Mouse (Mus musculus) intestine, embryonic 14.5 days (tissue): ENCODE data around the gene Camta1. TPM values are rescaled to one million over a fixed set of nuclear protein-coding genes. Genes with fewer than 3 reads are reported as not detected.

Experiments
- ATAC-seq: fragments of 200-750 bp; cut with Nextera tagmentation; replicated peaks from 2 replicates; pipeline ENCODE4 v1.8.0; 2017; ENCODE audit warnings: low read depth, moderate number of reproducible peaks, moderate TSS enrichment, moderate library complexity; ENCODE audit not compliant: low FRiP score, low TSS enrichment
- DNase-seq: peaks from one replicate; pipeline ENCODE4 v3.0.0-alpha.2; 2018; ENCODE audit warnings: low spot score
- H3K27ac ChIP-seq: fragments of 300-500 bp; sonication (generic); 2 replicates; pipeline ENCODE4 v1.5.1; 2014; ENCODE audit warnings: low read depth, mild to moderate bottlenecking, control low read depth
- H3K27me3 ChIP-seq: fragments of 300-500 bp; sonication (generic); replicated peaks from 2 replicates; pipeline ENCODE4 v1.6.1; 2014; ENCODE audit warnings: low read length, control low read depth; ENCODE audit not compliant: control insufficient read depth, insufficient read depth
- H3K36me3 ChIP-seq: fragments of 300-500 bp; sonication (generic); 2 replicates; pipeline ENCODE4 v1.6.1; 2014; ENCODE audit warnings: low read length, control low read depth; ENCODE audit not compliant: control insufficient read depth, insufficient read depth
- H3K4me1 ChIP-seq: fragments of 300-500 bp; sonication (generic); replicated peaks from 2 replicates; pipeline ENCODE4 v1.6.1; 2014; ENCODE audit warnings: low read length, control low read depth, mixed read lengths; ENCODE audit not compliant: control insufficient read depth, insufficient read depth
- H3K4me2 ChIP-seq: fragments of 300-500 bp; sonication (generic); 2 replicates; pipeline ENCODE4 v1.6.1; 2014; ENCODE audit warnings: low read length
- H3K4me3 ChIP-seq: fragments of 300-500 bp; sonication (generic); 2 replicates; pipeline ENCODE4 v1.5.1; 2014; ENCODE audit warnings: low read depth, low read length, control low read depth, mixed read lengths
- H3K9ac ChIP-seq: fragments of 300-500 bp; sonication (generic); 2 replicates; pipeline ENCODE4 v1.6.1; 2014; ENCODE audit warnings: mild to moderate bottlenecking, low read length
- H3K9me3 ChIP-seq: fragments of 300-500 bp; sonication (generic); 2 replicates; pipeline ENCODE4 v1.6.1; 2016; ENCODE audit warnings: low read length, control low read depth; ENCODE audit not compliant: control insufficient read depth
- WGBS: fragments of 180-500 bp; shearing (Covaris S2); extraction: QIAGEN DNeasy Blood & Tissue Kit; methylation state at CpG from one replicate; pipeline ENCODE4 v1.1.7; 2014; 5-methylcytosine and 5-hydroxymethylcytosine counted together
- polyA plus RNA-seq: library from polyadenylated mRNA; unstranded; fragments of >200 nt; fragmentation: Nextera tagmentation; extraction: Ambion mirVana; gene quantifications from 2 replicates; pipeline ENCODE4 v1.2.1, GENCODE M21; 2014

Camta1 gene
- polyA plus RNA-seq, 1 experiment from 2014 or later: 88.1 TPM

GRCm38 (mm10) chr4:151366941-151367545 is 494.6 kb downstream of the Camta1 start:
- 25% methylated on average over 14 of the region's 14 CpGs for WGBS
- H3K9me3 ChIP-seq: no peaks in the 10 kb centered on the region
- H3K4me3 ChIP-seq: no peak overlapping the region
- no peak overlapping the region for H3K27ac ChIP-seq
- H3K27me3 ChIP-seq: no peaks in the 10 kb centered on the region
- no peaks in the 10 kb centered on the region for H3K36me3 ChIP-seq
- H3K9ac ChIP-seq: no peak overlapping the region
- no peak overlapping the region for H3K4me2 ChIP-seq
- DNase-seq: no peak
- no peaks in the 10 kb centered on the region; the same call in 1 of the 2 replicates for H3K4me1 ChIP-seq
- ATAC-seq: no peak

GRCm38 (mm10) chr4:151360976-151361673 is 500.6 kb downstream of the Camta1 start:
- H3K9ac ChIP-seq: no peak overlapping the region
- ATAC-seq: no peak
- H3K27me3 ChIP-seq: no peaks in the 10 kb centered on the region
- no peaks in the 10 kb centered on the region for H3K9me3 ChIP-seq
- no peak overlapping the region for H3K4me2 ChIP-seq
- no peaks in the 10 kb centered on the region for H3K36me3 ChIP-seq
- H3K4me3 ChIP-seq: no peak overlapping the region
- peaks cover 14% of the 10 kb centered on the region for H3K4me1 ChIP-seq
- WGBS: 45% methylated on average over 20 of the region's 20 CpGs
- DNase-seq: no peak
- no peak overlapping the region for H3K27ac ChIP-seq

GRCm38 (mm10) chr4:151355505-151355904 is 506.2 kb downstream of the Camta1 start:
- no peaks in the 10 kb centered on the region for H3K27me3 ChIP-seq
- no peak for DNase-seq
- H3K9me3 ChIP-seq: no peaks in the 10 kb centered on the region
- H3K4me1 ChIP-seq: peaks cover 33% of the 10 kb centered on the region
- H3K4me2 ChIP-seq: peak overlapping the region; percentile 35
- 10% methylated on average over 12 of the region's 12 CpGs for WGBS
- no peaks in the 10 kb centered on the region for H3K36me3 ChIP-seq
- H3K9ac ChIP-seq: no peak overlapping the region
- H3K4me3 ChIP-seq: no peak overlapping the region
- H3K27ac ChIP-seq: peak overlapping the region; percentile 29
- no peak for ATAC-seq

DNA sequence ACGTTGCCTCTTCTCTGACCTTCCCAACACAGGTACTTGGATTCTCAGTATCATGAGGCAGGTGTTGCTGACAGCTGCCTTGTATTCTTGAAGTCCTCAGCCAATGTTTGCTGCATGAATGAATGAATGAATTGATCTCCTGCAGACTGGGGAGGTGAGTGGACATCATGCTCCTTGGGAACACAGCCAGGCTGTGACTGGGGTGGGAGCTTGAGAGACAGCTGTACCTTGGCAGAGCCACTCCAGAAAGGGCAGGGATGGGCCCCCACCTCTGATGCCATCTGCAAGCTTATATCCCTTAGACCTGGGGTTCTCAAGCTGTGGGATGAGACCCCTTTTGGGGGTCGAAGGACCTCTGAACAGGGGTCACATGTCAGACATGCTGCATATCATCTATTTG is 508.9 kb downstream of the Camta1 start:
- Histone ChIP-seq H3K9me3 (no peaks in the 10 kb centered on the region), H3K4me1 (peaks cover 33% of the 10 kb centered on the region), H3K4me3 (no peak overlapping the region), H3K27ac (no peak overlapping the region), H3K27me3 (no peaks in the 10 kb centered on the region), H3K4me2 (no peak overlapping the region), H3K36me3 (no peaks in the 10 kb centered on the region), H3K9ac (no peak overlapping the region)
- 72% methylated on average over 2 of the region's 2 CpGs for WGBS
- ATAC-seq (no peak), DNase-seq (no peak)

- no peaks in the 10 kb centered on the region for H3K36me3 ChIP-seq
- peak overlapping the region; percentile 7; the same call in 1 of the 2 replicates for H3K4me2 ChIP-seq
- H3K27me3 ChIP-seq: no peaks in the 10 kb centered on the region
- H3K4me1 ChIP-seq: peaks cover 33% of the 10 kb centered on the region
- H3K4me3 ChIP-seq: no peak overlapping the region
- WGBS: 56% methylated on average over 4 of the region's 4 CpGs
- no peak overlapping the region for H3K27ac ChIP-seq
- no peaks in the 10 kb centered on the region for H3K9me3 ChIP-seq
- ATAC-seq (no peak), DNase-seq (no peak)
- H3K9ac ChIP-seq: no peak overlapping the region
Measured at GRCm38 (mm10) chr4:151352249-151352648, 509.4 kb downstream of the Camta1 start.

DNA sequence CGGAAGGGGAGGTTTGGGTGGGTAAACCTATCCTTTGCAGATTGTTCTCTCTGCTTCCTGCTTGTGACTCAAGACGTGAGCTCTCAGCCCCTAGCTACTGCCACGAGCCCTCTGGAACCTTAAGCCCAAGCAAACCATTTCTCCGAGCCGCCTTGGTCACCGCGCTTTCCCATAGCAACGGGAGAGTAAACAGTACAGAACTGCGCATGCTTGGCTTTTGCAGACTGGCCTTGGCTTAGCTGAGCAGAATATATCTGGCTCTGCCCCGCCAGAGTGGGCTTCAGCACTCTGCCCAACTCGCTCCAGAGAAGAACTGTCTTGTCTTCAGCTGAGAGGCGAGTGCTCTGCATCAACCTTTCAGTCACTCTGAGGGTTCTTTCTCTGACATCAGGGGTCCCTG is 509.9 kb downstream of the Camta1 start:
- 22% methylated on average over 12 of the region's 12 CpGs for WGBS

DNA sequence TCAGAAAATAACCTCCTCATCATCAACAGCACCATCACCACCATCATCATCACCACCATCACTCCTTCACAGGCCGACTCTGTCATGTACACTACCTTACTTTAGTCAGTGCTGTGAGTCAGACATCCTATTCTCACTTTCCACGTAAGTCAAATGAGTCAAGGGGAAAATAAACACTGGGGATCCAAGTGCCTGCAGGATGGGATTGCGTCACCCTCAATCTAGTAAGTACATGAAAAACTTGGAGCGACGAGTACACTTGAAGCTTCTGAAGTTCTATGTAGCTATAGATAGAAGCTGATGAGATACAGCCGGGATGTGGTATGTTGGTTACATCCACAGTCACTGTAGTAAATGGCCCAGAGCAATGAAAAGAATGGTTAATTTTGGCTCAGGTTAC is 514.1 kb downstream of the Camta1 start:
- Histone ChIP-seq H3K9me3 (no peaks in the 10 kb centered on the region), H3K4me2 (no peak overlapping the region), H3K4me1 (peaks cover 22% of the 10 kb centered on the region), H3K4me3 (no peak overlapping the region), H3K36me3 (no peaks in the 10 kb centered on the region), H3K27ac (no peak overlapping the region), H3K9ac (no peak overlapping the region), H3K27me3 (no peaks in the 10 kb centered on the region)
- no peak for DNase-seq
- 93% methylated on average over 6 of the region's 6 CpGs for WGBS
- ATAC-seq: no peak

More for the DNA sequence above, 509.9 kb downstream of the Camta1 start:
- ATAC-seq (no peak), DNase-seq (no peak)
- H3K27ac ChIP-seq: no peak overlapping the region; the same call in 1 of the 2 replicates
- no peak overlapping the region for H3K9ac ChIP-seq
- peak overlapping the region; percentile 7; the same call in 1 of the 2 replicates for H3K4me2 ChIP-seq
- H3K4me1 ChIP-seq: peaks cover 33% of the 10 kb centered on the region
- no peaks in the 10 kb centered on the region for H3K36me3 ChIP-seq
- no peaks in the 10 kb centered on the region for H3K9me3 ChIP-seq
- no peaks in the 10 kb centered on the region for H3K27me3 ChIP-seq
- no peak overlapping the region for H3K4me3 ChIP-seq

- Histone ChIP-seq H3K4me1 (peaks cover 14% of the 10 kb centered on the region), H3K27me3 (no peaks in the 10 kb centered on the region), H3K4me3 (no peak overlapping the region), H3K4me2 (no peak overlapping the region), H3K9ac (no peak overlapping the region), H3K9me3 (no peaks in the 10 kb centered on the region), H3K27ac (peak overlapping the region; percentile 33; the same call in 1 of the 2 replicates), H3K36me3 (no peaks in the 10 kb centered on the region)
- DNase-seq: peak; percentile 67
- ATAC-seq: peak; percentile 81
- WGBS: 65% methylated on average over 12 of the region's 12 CpGs
Measured at GRCm38 (mm10) chr4:151346673-151347072, 515.0 kb downstream of the Camta1 start.

- Histone ChIP-seq H3K9me3 (no peaks in the 10 kb centered on the region), H3K36me3 (no peaks in the 10 kb centered on the region), H3K4me1 (peaks cover 12% of the 10 kb centered on the region), H3K4me3 (no peak overlapping the region), H3K4me2 (no peak overlapping the region), H3K27ac (no peak overlapping the region), H3K27me3 (no peaks in the 10 kb centered on the region), H3K9ac (no peak overlapping the region)
- ATAC-seq (no peak), DNase-seq (no peak)
- WGBS: 82% methylated on average over 10 of the region's 10 CpGs
Measured at GRCm38 (mm10) chr4:151344811-151345210, 516.9 kb downstream of the Camta1 start.
